Comparison of ENCODE assay signal across 8 mouse cellular contexts in genomic region chr19:32386556-32387402, GRCm38 (mm10). TPM values are rescaled to one million over a fixed set of nuclear protein-coding genes. Genes with fewer than 3 reads are reported as not detected.
DNase-seq lines count a peak whose midpoint lies in the region; ATAC-seq lines count a peak whose summit lies in the region.

No protein-coding gene starts in this region.

- DNase-seq in frontal cortex, postnatal 36 days (ENCODE audit: low spot score in 2 of 2): peak; percentile 38 to 49
- no peak for DNase-seq in frontal cortex, postnatal 10 days (ENCODE audit: low spot score in 2 of 2)
- peak; percentile 69 for DNase-seq in cerebellum, adult 18-20 months
- DNase-seq in gastrocnemius, postnatal 14 days: peak; percentile 88
- peak; percentile 46 for DNase-seq in induced T-regulatory cell, adult 2 months (ENCODE audit: low read depth)
- DNase-seq in limb, embryonic 11.5 days (ENCODE audit: low spot score): no peak
- DNase-seq in urinary bladder, postnatal 36 days (ENCODE audit: low spot score in 2 of 2): peak; percentile 65 to 81

- ATAC-seq in limb, embryonic 11.5 days (ENCODE audit: insufficient number of reproducible peaks, low FRiP score, low TSS enrichment, low read depth): no peak
- no peak for ATAC-seq in midbrain, embryonic 15.5 days (replicated peaks)

- intact Hi-C loops in gastrocnemius, postnatal 14 days (cut with DNase I; ENCODE audit: low total_unique reads): no loop called here

- peaks cover 9% of the 10 kb centered on the region; the same call in 1 of the 2 replicates for H3K4me1 ChIP-seq in limb, embryonic 11.5 days (ENCODE audit: control insufficient read depth, insufficient read depth, low read length)
- peaks cover 22% of the 10 kb centered on the region for H3K4me1 ChIP-seq in midbrain, embryonic 15.5 days

- 0 out of 2 replicates have a peak, but pooled peaks cover 2% of the 10 kb centered on the region for H3K9me3 ChIP-seq in limb, embryonic 11.5 days (ENCODE audit: control insufficient read depth, low read length)
- H3K9me3 ChIP-seq in midbrain, embryonic 15.5 days: no peaks in the 10 kb centered on the region

- H3K4me3 ChIP-seq in limb, embryonic 11.5 days (ENCODE audit: low read depth, low read length): peak overlapping the region; percentile 73
- peak overlapping the region; percentile 98 for H3K4me3 ChIP-seq in midbrain, embryonic 15.5 days

- no peak overlapping the region for H3K27ac ChIP-seq in limb, embryonic 11.5 days (replicated peaks; ENCODE audit: low read depth, low read length)
- H3K27ac ChIP-seq in midbrain, embryonic 15.5 days: no peak overlapping the region

- 24% methylated on average over 19 of the region's 19 CpGs for WGBS in limb, embryonic 11.5 days
- 24% methylated on average over 19 of the region's 19 CpGs for WGBS in midbrain, embryonic 15.5 days

- H3K27me3 ChIP-seq in limb, embryonic 11.5 days (ENCODE audit: control insufficient read depth, insufficient read depth, low read length): 0 out of 2 replicates have a peak, but pooled peaks cover 3% of the 10 kb centered on the region
- H3K27me3 ChIP-seq in midbrain, embryonic 15.5 days (replicated peaks): no peaks in the 10 kb centered on the region

- H3K4me2 ChIP-seq in limb, embryonic 11.5 days (ENCODE audit: low read depth, severe bottlenecking): peak overlapping the region; percentile 98
- peak overlapping the region; percentile 88 for H3K4me2 ChIP-seq in midbrain, embryonic 15.5 days

- H3K36me3 ChIP-seq in limb, embryonic 11.5 days (ENCODE audit: control insufficient read depth, insufficient read depth, low read length): no peaks in the 10 kb centered on the region
- no peaks in the 10 kb centered on the region for H3K36me3 ChIP-seq in midbrain, embryonic 15.5 days (replicated peaks)

- peak overlapping the region; percentile 85; the same call in 1 of the 2 replicates for H3K9ac ChIP-seq in limb, embryonic 11.5 days (ENCODE audit: low read length)
- peak overlapping the region; percentile 96 for H3K9ac ChIP-seq in midbrain, embryonic 15.5 days

RNA-seq across cellular contexts. Expression of gene Sgms1, which starts 2.7 kb away (rescaled TPM):
- total RNA-seq in gastrocnemius, postnatal 14 days (2021): 10 to 100 TPM; 35.2 to 55.0 TPM
- polyA plus RNA-seq in limb, embryonic 11.5 days (2014; fragmentation: Nextera tagmentation; extraction: Ambion mirVana): 13.5 and 14.9 TPM in 2 replicates
- 21.5 and 22.3 TPM in 2 replicates for polyA plus RNA-seq in midbrain, embryonic 15.5 days (2015; fragmentation: Nextera tagmentation; extraction: Ambion mirVana)

Comparison
In these comparisons a context has a peak if more than half of its experiments do, and no peak if none do; other contexts are left out.
1. DNase-seq: peak in frontal cortex, postnatal 36 days (2 of 2), cerebellum, adult 18-20 months (2 of 2), gastrocnemius, postnatal 14 days (single experiment), induced T-regulatory cell, adult 2 months (single experiment) and urinary bladder, postnatal 36 days (2 of 2); none in frontal cortex, postnatal 10 days (0 of 2) and limb, embryonic 11.5 days (single experiment).